Mouse (Mus musculus): Measurements from ENCODE around the gene Cnpy1. TPM values are rescaled to one million over a fixed set of nuclear protein-coding genes. Genes with fewer than 3 reads are reported as not detected.

The Cnpy1 gene
- total and polyA plus RNA-seq, 3 experiments: not detected

DNA sequence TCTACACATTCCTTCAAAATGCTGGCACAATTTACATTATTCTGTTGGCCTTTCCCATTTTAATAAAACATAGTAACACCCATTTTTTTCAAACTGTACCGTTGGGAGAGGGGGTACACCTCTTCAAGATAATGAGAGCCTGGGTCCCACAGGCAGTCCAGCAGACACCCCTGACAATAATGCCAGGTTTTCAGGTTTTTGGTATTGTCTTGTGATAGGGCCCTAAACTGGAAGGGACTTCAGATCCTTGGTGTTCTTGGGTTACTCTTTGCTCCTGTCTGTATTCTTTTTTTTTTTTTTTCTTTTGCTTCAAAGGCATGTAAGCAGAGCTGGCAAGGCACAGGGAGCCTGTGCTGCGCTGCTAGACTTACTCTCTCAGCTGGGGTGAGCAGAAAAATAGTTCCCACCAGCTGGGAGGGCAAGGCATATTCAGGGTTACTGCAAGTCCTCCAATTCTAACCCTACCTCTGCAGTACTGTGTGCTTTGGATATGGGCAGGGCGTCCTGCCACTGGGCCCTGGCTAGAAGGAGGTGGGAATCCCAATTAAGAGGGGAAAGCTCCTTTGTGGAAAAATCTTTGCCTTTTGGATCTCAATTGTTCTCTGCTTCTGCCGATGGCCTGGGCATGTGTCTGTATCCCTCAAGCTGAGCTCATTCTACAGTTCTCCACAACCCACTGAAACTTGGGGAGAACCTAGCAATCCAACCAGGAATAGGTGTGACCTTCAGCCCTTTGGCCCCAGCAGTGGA, 72.5 kb downstream of the Cnpy1 start:
- no peaks in the 10 kb centered on the region for H3K27me3 ChIP-seq (ENCODE audit: control insufficient read depth in 1 of 2, insufficient read depth in 2 of 2, low read length in 2 of 2)

DNA sequence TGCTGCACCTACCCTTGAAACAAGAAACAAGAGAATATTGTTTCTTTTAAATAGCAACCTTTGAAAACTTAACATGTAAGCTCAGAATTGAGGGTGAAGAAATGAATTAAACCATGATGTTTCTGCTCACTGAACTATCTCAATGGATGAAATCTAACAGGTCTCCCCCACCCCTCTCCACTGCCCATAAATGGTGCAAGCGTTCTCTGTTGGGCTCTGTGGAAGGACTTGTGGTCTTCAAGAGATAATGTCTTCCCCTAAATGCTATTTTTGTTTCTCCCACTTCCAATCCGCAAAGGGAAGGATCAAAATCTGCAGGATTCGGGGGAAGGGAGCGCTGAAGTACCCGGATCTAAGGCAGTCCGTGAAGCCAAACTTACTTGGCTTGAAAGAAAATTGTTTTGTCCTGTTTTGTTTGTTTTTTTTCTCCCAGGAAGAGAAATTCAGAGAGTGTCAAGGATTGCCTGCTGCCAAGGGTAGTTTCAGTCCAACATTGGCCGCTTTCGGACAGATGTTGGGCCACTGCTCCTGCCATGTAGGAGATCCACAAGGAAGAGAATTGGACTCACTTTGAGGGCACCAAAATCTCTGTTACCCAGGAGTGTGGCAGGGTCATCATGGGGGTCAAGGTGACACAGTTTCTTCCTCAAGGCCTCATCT, 73.2 kb downstream of the Cnpy1 start:
- Histone ChIP-seq H3K27ac (ENCODE audit: control insufficient read depth, low read depth, low read length) (no peak overlapping the region), H3K4me3 (ENCODE audit: control insufficient read depth in 1 of 2, insufficient read depth in 1 of 2, low read depth in 2 of 2, low read length in 2 of 2) (no peak overlapping the region), H3K9me3 (replicated peaks; ENCODE audit: insufficient read depth, low read length) (no peaks in the 10 kb centered on the region; the same call in 1 of the 2 replicates), H3K36me3 (ENCODE audit: control insufficient read depth in 1 of 2, insufficient read depth in 2 of 2, low read length in 2 of 2) (no peaks in the 10 kb centered on the region), H3K79me2 (ENCODE audit: control insufficient read depth, insufficient read depth, low read length, poor library complexity) (no peaks in the 10 kb centered on the region), H3K4me1 (ENCODE audit: control insufficient read depth in 1 of 2, insufficient read depth in 2 of 2, low read length in 2 of 2) (no peaks in the 10 kb centered on the region), H3K9ac (ENCODE audit: control insufficient read depth, low read depth, low read length, poor library complexity, severe bottlenecking) (no peak overlapping the region), H3K27me3 (ENCODE audit: control insufficient read depth in 1 of 2, insufficient read depth in 2 of 2, low read length in 2 of 2) (no peaks in the 10 kb centered on the region)
- no peak for DNase-seq (ENCODE audit: low read depth, low spot score)
- TF ChIP-seq CHD2 (IDR thresholded peaks at IDR 0.05; ENCODE audit: low read length): no peak
- no peak for TF ChIP-seq POLR2A (IDR thresholded peaks at IDR 0.05; ENCODE audit: control insufficient read depth in 1 of 2, insufficient read depth in 1 of 2, low read depth in 1 of 2, low read length in 2 of 2, poor library complexity in 1 of 2)
- no peak for TF ChIP-seq MAX (IDR thresholded peaks at IDR 0.05; ENCODE audit: low read length)
- no peak for TF ChIP-seq SMC3 (IDR thresholded peaks at IDR 0.05; ENCODE audit: low read depth, low read length)
- no peak for TF ChIP-seq SIN3A (IDR thresholded peaks at IDR 0.05; ENCODE audit: low read length)
- TF ChIP-seq NELFE (IDR thresholded peaks at IDR 0.05; ENCODE audit: low read depth, low read length): no peak
- TF ChIP-seq CHD1 (IDR thresholded peaks at IDR 0.05; ENCODE audit: low read depth, low read length): no peak
- TF ChIP-seq MAZ (IDR thresholded peaks at IDR 0.05; ENCODE audit: low read depth, low read length): no peak
- no peak for TF ChIP-seq KAT2A (conservative IDR thresholded peaks at IDR 0.05; ENCODE audit: low read depth, low read length)
- no peak for TF ChIP-seq ZKSCAN1 (IDR thresholded peaks at IDR 0.05; ENCODE audit: low read depth, low read length)
- no peak for TF ChIP-seq MEF2A (IDR thresholded peaks at IDR 0.05; ENCODE audit: extremely low read depth, insufficient replicate concordance, low read depth, low read length, poor library complexity, severe bottlenecking)
- TF ChIP-seq GABPA (IDR thresholded peaks at IDR 0.05; ENCODE audit: low read depth, low read length): no peak
- TF ChIP-seq CTCF (IDR thresholded peaks at IDR 0.05 in 2 of 3, conservative IDR thresholded peaks at IDR 0.05 in 1 of 3; ENCODE audit: control insufficient read depth in 1 of 3, insufficient read depth in 1 of 3, low read depth in 2 of 3, low read length in 3 of 3, poor library complexity in 1 of 3, severe bottlenecking in 1 of 3): no peak
- TF ChIP-seq MYC (IDR thresholded peaks at IDR 0.05; ENCODE audit: low read depth, low read length): no peak
- TF ChIP-seq UBTF (IDR thresholded peaks at IDR 0.05; ENCODE audit: borderline replicate concordance, insufficient read depth, low read depth, low read length): no peak

More for the DNA sequence above, 72.5 kb downstream of the Cnpy1 start:
- Histone ChIP-seq H3K9me3 (replicated peaks; ENCODE audit: insufficient read depth, low read length) (no peaks in the 10 kb centered on the region; the same call in 1 of the 2 replicates), H3K4me1 (ENCODE audit: control insufficient read depth in 1 of 2, insufficient read depth in 2 of 2, low read length in 2 of 2) (no peaks in the 10 kb centered on the region), H3K27ac (ENCODE audit: control insufficient read depth, low read depth, low read length) (no peak overlapping the region), H3K9ac (ENCODE audit: control insufficient read depth, low read depth, low read length, poor library complexity, severe bottlenecking) (no peak overlapping the region), H3K79me2 (ENCODE audit: control insufficient read depth, insufficient read depth, low read length, poor library complexity) (no peaks in the 10 kb centered on the region), H3K4me3 (ENCODE audit: control insufficient read depth in 1 of 2, insufficient read depth in 1 of 2, low read depth in 2 of 2, low read length in 2 of 2) (no peak overlapping the region), H3K36me3 (ENCODE audit: control insufficient read depth in 1 of 2, insufficient read depth in 2 of 2, low read length in 2 of 2) (no peaks in the 10 kb centered on the region)
- DNase-seq (ENCODE audit: low read depth, low spot score): no peak
- TF ChIP-seq MAFK (IDR thresholded peaks at IDR 0.05; ENCODE audit: borderline replicate concordance, low read depth, low read length): no peak
- no peak for TF ChIP-seq RCOR1 (IDR thresholded peaks at IDR 0.05; ENCODE audit: low read depth, low read length)
- TF ChIP-seq ELF1 (IDR thresholded peaks at IDR 0.05; ENCODE audit: low read depth, low read length): no peak
- TF ChIP-seq TAL1 (IDR thresholded peaks at IDR 0.05; ENCODE audit: low read length): no peak
- TF ChIP-seq USF1 (IDR thresholded peaks at IDR 0.05; ENCODE audit: low read depth, low read length): no peak
- no peak for TF ChIP-seq GATA1 (IDR thresholded peaks at IDR 0.05; ENCODE audit: low read depth, low read length)
- no peak for TF ChIP-seq NRF1 (IDR thresholded peaks at IDR 0.05; ENCODE audit: insufficient read depth, low read depth, low read length, poor library complexity, severe bottlenecking)
- TF ChIP-seq POLR2AphosphoS5 (IDR thresholded peaks at IDR 0.05; ENCODE audit: borderline replicate concordance, low read depth, low read length): no peak
- TF ChIP-seq GABPA (IDR thresholded peaks at IDR 0.05; ENCODE audit: low read depth, low read length): no peak
- TF ChIP-seq MAZ (IDR thresholded peaks at IDR 0.05; ENCODE audit: low read depth, low read length): no peak
- no peak for TF ChIP-seq HCFC1 (IDR thresholded peaks at IDR 0.05; ENCODE audit: low read depth, low read length)
- no peak for TF ChIP-seq ZMIZ1 (IDR thresholded peaks at IDR 0.05; ENCODE audit: low read depth, low read length)
- TF ChIP-seq JUND (IDR thresholded peaks at IDR 0.05; ENCODE audit: low read depth, low read length): no peak
- TF ChIP-seq MEF2A (IDR thresholded peaks at IDR 0.05; ENCODE audit: extremely low read depth, insufficient replicate concordance, low read depth, low read length, poor library complexity, severe bottlenecking): no peak
